Mouse (Mus musculus) cerebellum, adult 11-12 months (tissue): ENCODE measurements around the gene Nono.

Experiments used
- DNase-seq: peaks from one replicate; pipeline ENCODE4 v3.0.0; 2022

Nono gene

GRCm38 (mm10) chrX:101486487-101487152 is 57.5 kb downstream of the Nono start:
- peak; percentile 73 for DNase-seq
